Mouse (Mus musculus) embryonic facial prominence, embryonic 13.5 days (tissue): Measurements from ENCODE around the gene Lrch3. TPM values are rescaled to one million over a fixed set of nuclear protein-coding genes. Genes with fewer than 3 reads are reported as not detected.
"Not testable (repeated sequence)": the region's sequence is repeated elsewhere in the genome, so short reads cannot be mapped to it uniquely, and the experiment has no call there.

Experiments used
- ATAC-seq: fragments of 200-750 bp; cut with Nextera tagmentation; 2 replicates; pipeline ENCODE4 v1.8.0; 2017; ENCODE audit warnings: low read depth; ENCODE audit not compliant: insufficient number of reproducible peaks, insufficient read depth, low FRiP score, low TSS enrichment
- H3K27ac ChIP-seq: fragments of 300-500 bp; sonication (generic); 2 replicates; pipeline ENCODE4 v1.5.1; 2015; ENCODE audit warnings: moderate library complexity, mild to moderate bottlenecking, inconsistent platforms
- H3K27me3 ChIP-seq: fragments of 300-500 bp; sonication (generic); 2 replicates; pipeline ENCODE4 v1.6.1; 2015; ENCODE audit warnings: mild to moderate bottlenecking, inconsistent platforms
- H3K36me3 ChIP-seq: fragments of 300-500 bp; sonication (generic); 2 replicates; pipeline ENCODE4 v1.6.1; 2015; ENCODE audit warnings: mild to moderate bottlenecking, inconsistent platforms
- H3K4me1 ChIP-seq: fragments of 300-500 bp; sonication (generic); 2 replicates; pipeline ENCODE4 v1.6.1; 2015; ENCODE audit warnings: inconsistent platforms
- H3K4me2 ChIP-seq: fragments of 300-500 bp; sonication (generic); 2 replicates; pipeline ENCODE4 v1.6.1; 2015; ENCODE audit warnings: moderate library complexity, mild to moderate bottlenecking, inconsistent platforms
- H3K4me3 ChIP-seq: fragments of 300-500 bp; sonication (generic); 2 replicates; pipeline ENCODE4 v1.5.1; 2015; ENCODE audit warnings: mild to moderate bottlenecking, inconsistent platforms
- H3K9ac ChIP-seq: fragments of 300-500 bp; sonication (generic); 2 replicates; pipeline ENCODE4 v1.6.1; 2015; ENCODE audit warnings: mild to moderate bottlenecking, inconsistent platforms
- H3K9me3 ChIP-seq: fragments of 300-500 bp; sonication (generic); 2 replicates; pipeline ENCODE4 v1.6.1; 2016; ENCODE audit warnings: inconsistent platforms
- WGBS: fragments of 180-500 bp; shearing (Covaris S2); methylation state at CpG from one replicate; pipeline ENCODE4 v1.1.7; 2015; ENCODE audit warnings: mixed read lengths; 5-methylcytosine and 5-hydroxymethylcytosine counted together
- polyA plus RNA-seq: library from polyadenylated mRNA; unstranded; fragments of >200 nt; fragmentation: Nextera tagmentation; extraction: Ambion mirVana; gene quantifications from 2 replicates; pipeline ENCODE4 v1.2.1, GENCODE M21; 2015

Gene Lrch3
- polyA plus RNA-seq, 1 experiment from 2014 or later = 34.1 TPM

DNA sequence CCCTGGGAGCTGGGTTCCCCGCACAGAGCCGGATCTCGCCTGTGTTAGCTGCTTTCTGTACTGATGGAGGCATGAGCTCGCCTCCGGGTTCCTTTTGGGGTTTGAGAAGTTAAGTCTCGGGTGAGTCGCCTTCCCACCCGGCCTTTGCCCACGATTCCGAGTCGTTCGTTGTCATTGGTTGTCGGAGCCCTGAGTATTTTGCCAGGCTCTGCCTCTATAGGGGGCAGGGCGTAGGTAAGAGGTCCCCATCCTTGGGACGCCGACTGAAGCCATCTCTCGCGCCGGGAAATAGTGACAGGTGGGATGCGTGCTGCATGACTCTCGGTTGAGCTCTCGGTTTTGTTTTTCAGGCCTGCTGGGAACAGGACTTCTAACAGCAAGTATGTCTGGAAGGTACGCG, 142.9 kb downstream of the Lrch3 start:
- Histone ChIP-seq H3K4me1 (peaks cover 26% of the 10 kb centered on the region), H3K27me3 (no peaks in the 10 kb centered on the region), H3K9ac (peak overlapping the region; percentile 96), H3K9me3 (no peaks in the 10 kb centered on the region), H3K27ac (peak overlapping the region; percentile 94), H3K4me2 (peak overlapping the region; percentile 72), H3K4me3 (peak overlapping the region; percentile 72), H3K36me3 (peaks cover 31% of the 10 kb centered on the region)
- WGBS = under 1% methylated on average over 24 of the region's 24 CpGs
- ATAC-seq = 0 out of 2 replicates have a peak, but pooled peaks have one; percentile 35

- no peak for ATAC-seq
- H3K27me3 ChIP-seq = no peaks in the 10 kb centered on the region
- H3K4me3 ChIP-seq = peak overlapping the region; percentile 72
- no peak overlapping the region for H3K27ac ChIP-seq
- peaks cover 30% of the 10 kb centered on the region for H3K4me1 ChIP-seq
- H3K9me3 ChIP-seq = no peaks in the 10 kb centered on the region
- H3K4me2 ChIP-seq = peak overlapping the region; percentile 72
- H3K36me3 ChIP-seq = peaks cover 31% of the 10 kb centered on the region
- H3K9ac ChIP-seq = peak overlapping the region; percentile 49; the same call in 1 of the 2 replicates
- 91% methylated on average over 16 of the region's 16 CpGs for WGBS
Measured at GRCm38 (mm10) chr16:33058033-33058432, 144.1 kb downstream of the Lrch3 start.

- peaks cover 36% of the 10 kb centered on the region for H3K4me1 ChIP-seq
- H3K27me3 ChIP-seq, H3K4me3 ChIP-seq, H3K9me3 ChIP-seq, H3K9ac ChIP-seq, H3K27ac ChIP-seq, ATAC-seq: not testable (repeated sequence)
- H3K36me3 ChIP-seq = peaks cover 31% of the 10 kb centered on the region
- peak overlapping the region; percentile 72; the same call in 1 of the 2 replicates for H3K4me2 ChIP-seq
- WGBS = 89% methylated on average over 9 of the region's 9 CpGs
Measured at GRCm38 (mm10) chr16:33058656-33059055, 144.8 kb downstream of the Lrch3 start.

- H3K4me3 ChIP-seq = no peak overlapping the region
- 0 out of 2 replicates have a peak overlapping the region, but pooled peaks have one; percentile 16 for H3K9ac ChIP-seq
- H3K27ac ChIP-seq = no peak overlapping the region
- no peaks in the 10 kb centered on the region for H3K9me3 ChIP-seq
- ATAC-seq = no peak
- peaks cover 39% of the 10 kb centered on the region for H3K4me1 ChIP-seq
- WGBS = 93% methylated on average over 1 of the region's 1 CpGs
- no peak overlapping the region for H3K4me2 ChIP-seq
- peaks cover 31% of the 10 kb centered on the region for H3K36me3 ChIP-seq
- no peaks in the 10 kb centered on the region for H3K27me3 ChIP-seq
Measured at GRCm38 (mm10) chr16:33059471-33059870, 145.6 kb downstream of the Lrch3 start.

DNA sequence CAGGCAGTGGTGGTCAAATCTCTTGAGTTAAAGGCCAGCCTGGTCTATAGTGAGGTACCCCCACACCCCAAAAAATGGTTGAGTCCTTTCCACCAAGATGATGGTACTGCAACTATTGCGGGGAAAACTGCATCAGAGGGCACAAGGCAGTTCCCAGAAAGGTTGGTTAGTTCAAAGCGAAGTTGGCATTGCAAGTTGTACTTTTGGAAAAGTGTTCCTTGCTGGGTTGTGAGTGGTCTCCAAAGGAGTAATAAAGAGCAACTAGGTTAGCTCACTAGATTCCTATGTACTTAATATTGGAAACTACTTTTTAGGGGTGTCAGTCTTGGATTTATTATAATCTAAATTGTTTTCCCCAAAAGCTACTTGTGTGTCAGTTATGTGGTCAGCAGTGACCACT, 147.0 kb downstream of the Lrch3 start:
- Histone ChIP-seq H3K27ac (no peak overlapping the region), H3K9ac (no peak overlapping the region), H3K4me3 (no peak overlapping the region), H3K4me1 (peaks cover 36% of the 10 kb centered on the region), H3K4me2 (no peak overlapping the region), H3K36me3 (peaks cover 31% of the 10 kb centered on the region), H3K27me3 (no peaks in the 10 kb centered on the region), H3K9me3 (no peaks in the 10 kb centered on the region)
- 70% methylated on average over 2 of the region's 2 CpGs for WGBS
- no peak for ATAC-seq

DNA sequence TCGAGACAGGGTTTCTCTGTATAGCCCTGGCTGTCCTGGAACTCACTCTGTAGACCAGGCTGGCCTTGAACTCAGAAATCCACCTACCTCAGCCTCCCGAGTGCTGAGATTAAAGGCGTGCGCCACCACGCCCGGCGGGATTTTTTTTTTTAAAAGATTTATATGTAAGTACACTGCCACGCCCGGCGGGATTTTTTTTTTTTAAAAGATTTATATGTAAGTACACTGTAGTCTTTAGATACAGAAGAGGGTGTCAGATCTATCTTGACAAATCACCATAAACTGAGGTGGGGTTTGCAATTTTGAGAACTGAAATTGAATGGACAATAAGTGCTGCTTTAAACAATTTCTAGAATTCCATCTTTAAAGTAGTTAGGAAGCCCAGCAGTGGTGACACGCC, 147.5 kb downstream of the Lrch3 start:
- Histone ChIP-seq H3K27ac (peak overlapping the region; percentile 76; the same call in 1 of the 2 replicates), H3K9ac (no peak overlapping the region), H3K27me3 (no peaks in the 10 kb centered on the region), H3K4me3 (no peak overlapping the region; the same call in 1 of the 2 replicates), H3K4me2 (peak overlapping the region; percentile 88), H3K4me1 (peaks cover 36% of the 10 kb centered on the region), H3K9me3 (no peaks in the 10 kb centered on the region), H3K36me3 (peaks cover 31% of the 10 kb centered on the region)
- no peak for ATAC-seq
- WGBS = 47% methylated on average over 11 of the region's 11 CpGs

- peak within 1 kb of the TSS; percentile 88 for H3K4me2 ChIP-seq
- no peaks in the 10 kb centered on the region for H3K27me3 ChIP-seq
- peaks cover 36% of the 10 kb centered on the region for H3K4me1 ChIP-seq
- peaks cover 31% of the 10 kb centered on the region for H3K36me3 ChIP-seq
- no peaks in the 10 kb centered on the region for H3K9me3 ChIP-seq
- under 1% methylated on average over 64 of the region's 64 CpGs for WGBS
- peak; percentile 94 for ATAC-seq
- H3K27ac ChIP-seq = peak within 1 kb of the TSS; percentile 76
- H3K9ac ChIP-seq = peak within 1 kb of the TSS; percentile 81
- peak within 1 kb of the TSS; percentile 73 for H3K4me3 ChIP-seq
Measured at GRCm38 (mm10) chr16:33062024-33062681, 148.3 kb downstream of the Lrch3 start, which contains the start of gene Lmln. Gene Lmln (plus strand): TSS chr16:33062521.

DNA sequence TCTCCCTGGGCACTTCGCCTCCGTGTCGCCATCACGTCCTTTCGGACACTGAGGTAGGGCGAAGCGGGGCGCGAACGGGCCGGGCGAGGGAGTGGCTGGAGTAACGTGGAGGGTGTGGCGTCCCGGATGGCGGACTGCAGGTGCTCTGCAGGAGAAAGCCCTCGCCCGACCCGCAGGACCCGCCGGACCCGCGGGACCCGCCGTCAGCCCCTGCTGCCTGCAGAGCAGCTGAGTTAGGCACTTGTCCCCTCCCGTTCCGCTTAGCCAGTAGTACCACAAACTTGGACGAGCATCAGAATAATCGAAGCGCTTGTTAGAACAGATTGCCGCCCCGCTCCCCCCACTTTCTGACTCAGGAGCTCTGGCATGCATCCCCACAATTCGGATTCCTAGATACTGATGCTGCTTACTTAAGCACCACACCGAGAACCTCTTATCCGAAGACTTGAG, 148.8 kb downstream of the Lrch3 start:
- under 1% methylated on average over 35 of the region's 35 CpGs for WGBS
- Histone ChIP-seq H3K27ac (peak overlapping the region; percentile 76), H3K4me3 (peak overlapping the region; percentile 73), H3K9ac (peak overlapping the region; percentile 81), H3K4me1 (peaks cover 36% of the 10 kb centered on the region), H3K4me2 (peak overlapping the region; percentile 88), H3K36me3 (peaks cover 34% of the 10 kb centered on the region), H3K9me3 (no peaks in the 10 kb centered on the region), H3K27me3 (no peaks in the 10 kb centered on the region)
- peak; percentile 43; the same call in 1 of the 2 replicates for ATAC-seq

GRCm38 (mm10) chr16:33063267-33063666, 149.4 kb downstream of the Lrch3 start:
- Histone ChIP-seq H3K4me2 (peak overlapping the region; percentile 88), H3K27me3 (no peaks in the 10 kb centered on the region), H3K4me3 (peak overlapping the region; percentile 73), H3K9me3 (no peaks in the 10 kb centered on the region), H3K36me3 (peaks cover 29% of the 10 kb centered on the region), H3K4me1 (peaks cover 30% of the 10 kb centered on the region), H3K27ac (no peak overlapping the region), H3K9ac (peak overlapping the region; percentile 81)
- no peak for ATAC-seq
- 32% methylated on average over 7 of the region's 7 CpGs for WGBS

- Histone ChIP-seq H3K4me3 (no peak overlapping the region), H3K9me3 (no peaks in the 10 kb centered on the region), H3K36me3 (peaks cover 16% of the 10 kb centered on the region), H3K4me2 (no peak overlapping the region), H3K9ac (no peak overlapping the region), H3K27ac (no peak overlapping the region), H3K27me3 (no peaks in the 10 kb centered on the region), H3K4me1 (peaks cover 16% of the 10 kb centered on the region)
- 75% methylated on average over 9 of the region's 9 CpGs for WGBS
- ATAC-seq = no peak
Measured at GRCm38 (mm10) chr16:33064636-33065035, 150.7 kb downstream of the Lrch3 start.
